Mouse (Mus musculus): ENCODE measurements around the gene Psg21.

DNA sequence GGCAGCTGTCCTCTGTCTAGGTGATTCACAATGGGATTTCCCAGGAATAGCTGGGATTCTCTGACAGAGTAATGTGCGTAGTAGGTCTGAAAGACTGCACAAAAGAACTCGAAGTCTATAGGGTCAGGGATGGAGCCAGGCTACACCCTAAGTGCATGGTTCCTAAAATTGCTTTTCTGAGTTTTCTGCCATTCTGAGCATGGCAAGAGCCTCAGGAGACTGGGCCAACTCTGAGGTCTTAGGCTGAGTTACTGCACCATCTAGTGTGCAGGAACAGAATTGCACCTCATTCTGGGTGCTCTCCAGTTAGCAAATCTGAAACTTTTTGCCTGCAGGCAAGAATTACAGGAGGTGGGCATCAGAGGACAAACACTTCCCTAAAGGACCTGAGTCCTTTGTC lies 23.2 kb upstream of the Psg21 start:
- TF ChIP-seq POLR2A (IDR thresholded peaks at IDR 0.05; ENCODE audit: low read depth, low read length) = no peak
- TF ChIP-seq CTCF (conservative IDR thresholded peaks at IDR 0.05; ENCODE audit: insufficient read depth, insufficient read length, low read depth, low read length) = peak; percentile 71

Data from kidney, adult 2 months (tissue).